Mouse (Mus musculus) intestine, postnatal 0 days (tissue): ENCODE data around the gene Nuak2. TPM values are rescaled to one million over a fixed set of nuclear protein-coding genes. Genes with fewer than 3 reads are reported as not detected.

Source experiments
- ATAC-seq: fragments of 200-750 bp; cut with Nextera tagmentation; 2 replicates; pipeline ENCODE4 v1.8.0; 2017; ENCODE audit warnings: mild to moderate bottlenecking, moderate TSS enrichment, moderate library complexity
- H3K27ac ChIP-seq: fragments of 300-500 bp; sonication (generic); 2 replicates; pipeline ENCODE4 v1.5.1; 2014; ENCODE audit warnings: mild to moderate bottlenecking, low read depth, low read length, moderate library complexity
- H3K27me3 ChIP-seq: fragments of 300-500 bp; sonication (generic); replicated peaks from 2 replicates; pipeline ENCODE4 v1.6.1; 2014; ENCODE audit warnings: low read length, mixed read lengths; ENCODE audit not compliant: control insufficient read depth, insufficient read depth
- H3K36me3 ChIP-seq: fragments of 300-500 bp; sonication (generic); 2 replicates; pipeline ENCODE4 v1.6.1; 2014; ENCODE audit warnings: mild to moderate bottlenecking, moderate library complexity; ENCODE audit not compliant: control insufficient read depth, insufficient read depth
- H3K4me1 ChIP-seq: fragments of 300-500 bp; sonication (generic); replicated peaks from 2 replicates; pipeline ENCODE4 v1.6.1; 2014; ENCODE audit warnings: antibody characterized with exemption, low read length, mixed read lengths; ENCODE audit not compliant: control insufficient read depth, insufficient read depth
- H3K4me2 ChIP-seq: fragments of 300-500 bp; sonication (generic); replicated peaks from 2 replicates; pipeline ENCODE4 v1.6.1; 2014; ENCODE audit warnings: low read depth, mild to moderate bottlenecking, moderate library complexity
- H3K4me3 ChIP-seq: fragments of 300-500 bp; sonication (generic); 2 replicates; pipeline ENCODE4 v1.5.1; 2014; ENCODE audit warnings: low read depth, low read length
- H3K9ac ChIP-seq: fragments of 300-500 bp; sonication (generic); 2 replicates; pipeline ENCODE4 v1.6.1; 2014; ENCODE audit warnings: mild to moderate bottlenecking, low read depth, low read length
- H3K9me3 ChIP-seq: fragments of 300-500 bp; sonication (generic); 2 replicates; pipeline ENCODE4 v1.6.1; 2016; ENCODE audit warnings: mixed run types; ENCODE audit not compliant: control insufficient read depth
- CTCF ChIP-seq: sonication (generic); IDR thresholded peaks from 2 replicates; pipeline ENCODE4 v1.5.1; 2016; ENCODE audit warnings: low read depth, mild to moderate bottlenecking, control low read depth, antibody characterized with exemption, moderate library complexity
- WGBS: fragments of 180-500 bp; shearing (Covaris S2); extraction: QIAGEN DNeasy Blood & Tissue Kit; methylation state at CpG from one replicate; pipeline ENCODE4 v1.1.7; 2014; 5-methylcytosine and 5-hydroxymethylcytosine counted together
- polyA plus RNA-seq: library from polyadenylated mRNA; unstranded; fragments of >200 nt; fragmentation: Nextera tagmentation; extraction: Ambion mirVana; gene quantifications from 2 replicates; pipeline ENCODE4 v1.2.1, GENCODE M21; 2015

Nuak2 gene
- polyA plus RNA-seq, result 20.0 and 20.6 TPM in 2 replicates

- Histone ChIP-seq H3K4me2 (peak within 1 kb of the TSS; percentile 83), H3K27ac (peak within 1 kb of the TSS; percentile 74), H3K36me3 (no peaks in the 10 kb centered on the region), H3K27me3 (no peaks in the 10 kb centered on the region), H3K9ac (peak within 1 kb of the TSS; percentile 66), H3K9me3 (no peaks in the 10 kb centered on the region), H3K4me3 (peak within 1 kb of the TSS; percentile 51), H3K4me1 (peaks cover 26% of the 10 kb centered on the region)
- WGBS, result under 1% methylated on average over 67 of the region's 67 CpGs
- peak; percentile 81 for ATAC-seq
- no peak for TF ChIP-seq CTCF
These were observed at the start of gene Nuak2 for GRCm38 (mm10) chr1:132315889-132316624. TSS of gene Nuak2 (plus strand) at chr1:132316126.

GRCm38 (mm10) chr1:132266791-132267557, 49.0 kb upstream of the Nuak2 start:
- 37% methylated on average over 8 of the region's 8 CpGs for WGBS
- Histone ChIP-seq H3K27me3 (no peaks in the 10 kb centered on the region), H3K36me3 (no peaks in the 10 kb centered on the region), H3K9ac (no peak overlapping the region), H3K4me3 (no peak overlapping the region), H3K4me2 (no peak overlapping the region), H3K9me3 (no peaks in the 10 kb centered on the region), H3K27ac (no peak overlapping the region), H3K4me1 (no peaks in the 10 kb centered on the region)
- TF ChIP-seq CTCF, result no peak
- no peak for ATAC-seq

- H3K27ac ChIP-seq, result no peak overlapping the region
- no peak overlapping the region for H3K4me2 ChIP-seq
- ATAC-seq, result no peak
- H3K27me3 ChIP-seq, result no peaks in the 10 kb centered on the region
- WGBS, result 58% methylated on average over 2 of the region's 2 CpGs
- H3K36me3 ChIP-seq, result no peaks in the 10 kb centered on the region
- no peak overlapping the region for H3K9ac ChIP-seq
- H3K4me3 ChIP-seq, result no peak overlapping the region
- TF ChIP-seq CTCF, result no peak
- no peaks in the 10 kb centered on the region for H3K4me1 ChIP-seq
- H3K9me3 ChIP-seq, result no peaks in the 10 kb centered on the region
These were observed 48.0 kb upstream of the Nuak2 start for GRCm38 (mm10) chr1:132267959-132268358.

GRCm38 (mm10) chr1:132268418-132269060, 47.4 kb upstream of the Nuak2 start:
- Histone ChIP-seq H3K27ac (no peak overlapping the region), H3K27me3 (no peaks in the 10 kb centered on the region), H3K4me1 (no peaks in the 10 kb centered on the region), H3K4me2 (no peak overlapping the region), H3K9me3 (no peaks in the 10 kb centered on the region), H3K4me3 (no peak overlapping the region), H3K36me3 (no peaks in the 10 kb centered on the region), H3K9ac (no peak overlapping the region)
- TF ChIP-seq CTCF, result no peak
- ATAC-seq, result no peak
- whole genome bisulfite sequencing, result 77% methylated on average over 7 of the region's 7 CpGs

GRCm38 (mm10) chr1:132271237-132271636, 44.7 kb upstream of the Nuak2 start:
- H3K27me3 ChIP-seq, result no peaks in the 10 kb centered on the region
- WGBS, result 86% methylated on average over 3 of the region's 3 CpGs
- H3K9ac ChIP-seq, result no peak overlapping the region
- no peak overlapping the region for H3K4me2 ChIP-seq
- no peak overlapping the region for H3K27ac ChIP-seq
- no peak overlapping the region for H3K4me3 ChIP-seq
- ATAC-seq, result no peak
- H3K9me3 ChIP-seq, result no peaks in the 10 kb centered on the region
- no peak for TF ChIP-seq CTCF
- no peaks in the 10 kb centered on the region for H3K4me1 ChIP-seq
- H3K36me3 ChIP-seq, result no peaks in the 10 kb centered on the region

- no peak for TF ChIP-seq CTCF
- no peak overlapping the region for H3K4me2 ChIP-seq
- H3K27me3 ChIP-seq, result no peaks in the 10 kb centered on the region
- no peak overlapping the region for H3K9ac ChIP-seq
- no peaks in the 10 kb centered on the region for H3K4me1 ChIP-seq
- no peaks in the 10 kb centered on the region for H3K9me3 ChIP-seq
- 52% methylated on average over 3 of the region's 3 CpGs for WGBS
- ATAC-seq, result no peak
- no peaks in the 10 kb centered on the region for H3K36me3 ChIP-seq
- H3K4me3 ChIP-seq, result no peak overlapping the region
- H3K27ac ChIP-seq, result no peak overlapping the region
These were observed 39.2 kb upstream of the Nuak2 start for GRCm38 (mm10) chr1:132276694-132277093.
